Mouse (Mus musculus) midbrain, embryonic 11.5 days (tissue): Measurements from ENCODE around the gene Camk1d. TPM values are rescaled to one million over a fixed set of nuclear protein-coding genes. Genes with fewer than 3 reads are reported as not detected.

ENCODE experiments used
- ATAC-seq: fragments of 200-750 bp; cut with Nextera tagmentation; 2 replicates; pipeline ENCODE4 v1.8.0; 2017; ENCODE audit warnings: moderate TSS enrichment, moderate library complexity; ENCODE audit not compliant: low FRiP score
- DNase-seq: peaks from one replicate; pipeline ENCODE4 v3.0.0; 2015; ENCODE audit warnings: low spot score; ENCODE audit errors: missing footprints
- H3K27ac ChIP-seq: fragments of 300-500 bp; sonication (generic); 2 replicates; pipeline ENCODE4 v1.5.1; 2014; ENCODE audit warnings: low read depth, low read length
- H3K27me3 ChIP-seq: fragments of 300-500 bp; sonication (generic); 2 replicates; pipeline ENCODE4 v1.6.1; 2014; ENCODE audit warnings: mild to moderate bottlenecking, low read length, moderate library complexity, mixed read lengths; ENCODE audit not compliant: control insufficient read depth, insufficient read depth
- H3K36me3 ChIP-seq: fragments of 300-500 bp; sonication (generic); 2 replicates; pipeline ENCODE4 v1.6.1; 2014; ENCODE audit warnings: mild to moderate bottlenecking, low read length, moderate library complexity, mixed read lengths; ENCODE audit not compliant: control insufficient read depth, insufficient read depth
- H3K4me1 ChIP-seq: fragments of 300-500 bp; sonication (generic); 2 replicates; pipeline ENCODE4 v1.6.1; 2014; ENCODE audit warnings: low read length; ENCODE audit not compliant: control insufficient read depth, insufficient read depth
- H3K4me2 ChIP-seq: fragments of 300-500 bp; sonication (generic); 2 replicates; pipeline ENCODE4 v1.6.1; 2014; ENCODE audit warnings: mild to moderate bottlenecking, moderate library complexity
- H3K4me3 ChIP-seq: fragments of 300-500 bp; sonication (generic); 2 replicates; pipeline ENCODE4 v1.5.1; 2014; ENCODE audit warnings: low read depth, low read length
- H3K9ac ChIP-seq: fragments of 300-500 bp; sonication (generic); 2 replicates; pipeline ENCODE4 v1.6.1; 2014; ENCODE audit warnings: low read length
- H3K9me3 ChIP-seq: fragments of 300-500 bp; sonication (generic); 2 replicates; pipeline ENCODE4 v1.6.1; 2016; ENCODE audit warnings: low read length; ENCODE audit not compliant: control insufficient read depth
- WGBS: fragments of 180-500 bp; shearing (Covaris S2); extraction: QIAGEN DNeasy Blood & Tissue Kit; methylation state at CpG from one replicate; pipeline ENCODE4 v1.1.7; 2014; 5-methylcytosine and 5-hydroxymethylcytosine counted together
- polyA plus RNA-seq: library from polyadenylated mRNA; unstranded; fragments of >200 nt; fragmentation: Nextera tagmentation; extraction: Ambion mirVana; gene quantifications from 2 replicates; pipeline ENCODE4 v1.2.1, GENCODE M21; 2014

Camk1d gene
- polyA plus RNA-seq, 1 experiment from 2014 or later: 2.0 TPM

DNA sequence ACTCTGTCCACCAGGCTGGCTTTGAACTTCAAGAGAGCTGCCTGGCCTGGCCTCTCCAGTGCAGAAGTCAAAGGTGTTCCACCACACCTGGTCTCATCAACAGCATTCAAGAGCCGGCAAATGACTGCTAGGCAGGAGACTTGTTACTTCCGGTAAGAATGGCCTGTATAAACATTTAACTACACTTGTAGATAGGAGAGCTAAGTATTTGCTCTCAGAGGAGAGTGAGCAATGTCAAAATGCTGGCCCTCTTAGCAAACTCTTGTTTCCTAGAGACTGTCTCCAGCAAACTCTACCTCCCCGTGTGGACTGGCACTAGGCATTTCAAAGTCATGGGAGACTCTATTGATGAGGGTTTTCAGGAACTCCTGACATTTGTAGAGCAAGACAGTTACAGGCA, 56.3 kb downstream of the Camk1d start:
- ATAC-seq: no peak
- H3K36me3 ChIP-seq: no peaks in the 10 kb centered on the region
- WGBS: 80% methylated on average over 3 of the region's 3 CpGs
- no peaks in the 10 kb centered on the region for H3K27me3 ChIP-seq
- no peak overlapping the region for H3K4me2 ChIP-seq
- no peak overlapping the region for H3K4me3 ChIP-seq
- no peak overlapping the region for H3K27ac ChIP-seq
- DNase-seq: no peak
- no peaks in the 10 kb centered on the region for H3K4me1 ChIP-seq
- H3K9ac ChIP-seq: no peak overlapping the region
- H3K9me3 ChIP-seq: no peaks in the 10 kb centered on the region

DNA sequence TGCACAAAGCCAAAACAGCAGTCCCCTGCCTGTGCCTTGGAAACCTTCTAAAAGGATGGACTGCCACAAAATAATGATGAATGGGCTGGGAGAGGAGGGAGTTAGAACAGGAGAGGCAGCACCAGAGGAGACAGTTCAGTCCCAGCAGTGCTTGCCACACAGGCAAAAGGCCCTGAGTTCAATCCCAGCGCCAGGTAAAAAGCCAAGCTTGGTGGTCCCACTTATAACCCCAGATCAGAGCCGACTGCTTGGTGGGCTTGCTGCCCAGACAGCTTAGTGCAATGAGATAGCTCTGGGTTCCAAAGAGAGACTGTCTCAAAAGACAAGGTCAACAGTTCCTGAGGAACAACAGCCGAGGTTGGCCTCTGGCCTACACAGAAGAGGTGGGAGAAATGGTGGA, 58.0 kb downstream of the Camk1d start:
- Histone ChIP-seq H3K4me1 (no peaks in the 10 kb centered on the region), H3K4me2 (no peak overlapping the region), H3K9ac (no peak overlapping the region), H3K9me3 (no peaks in the 10 kb centered on the region), H3K27me3 (no peaks in the 10 kb centered on the region), H3K4me3 (no peak overlapping the region), H3K27ac (no peak overlapping the region), H3K36me3 (no peaks in the 10 kb centered on the region)
- DNase-seq: peak; percentile 56
- 77% methylated on average over 3 of the region's 3 CpGs for WGBS
- no peak for ATAC-seq

DNA sequence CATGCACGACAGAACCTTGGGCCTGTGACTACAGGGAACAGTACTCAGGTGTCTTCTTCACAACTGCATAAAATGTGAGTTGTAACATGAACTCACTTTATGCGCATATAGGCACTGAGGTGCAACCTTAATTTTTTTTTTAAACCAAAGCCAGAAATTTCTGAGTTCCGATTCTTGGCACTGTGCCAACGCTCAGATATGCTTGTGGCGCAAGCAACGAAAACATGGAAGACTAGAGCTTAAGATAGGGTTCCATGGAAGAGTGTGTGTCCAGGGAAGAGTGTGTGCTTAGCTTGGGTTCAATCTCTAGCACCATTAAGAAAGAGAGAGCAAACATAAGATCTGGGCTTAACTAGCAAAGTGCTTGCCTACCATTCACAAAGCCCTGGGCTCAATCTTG, 62.2 kb downstream of the Camk1d start:
- Histone ChIP-seq H3K9me3 (no peaks in the 10 kb centered on the region), H3K9ac (no peak overlapping the region), H3K4me1 (no peaks in the 10 kb centered on the region), H3K27ac (no peak overlapping the region), H3K27me3 (no peaks in the 10 kb centered on the region), H3K4me2 (no peak overlapping the region), H3K36me3 (no peaks in the 10 kb centered on the region), H3K4me3 (no peak overlapping the region)
- no peak for ATAC-seq
- 94% methylated on average over 6 of the region's 6 CpGs for WGBS
- peak; percentile 72 for DNase-seq

DNA sequence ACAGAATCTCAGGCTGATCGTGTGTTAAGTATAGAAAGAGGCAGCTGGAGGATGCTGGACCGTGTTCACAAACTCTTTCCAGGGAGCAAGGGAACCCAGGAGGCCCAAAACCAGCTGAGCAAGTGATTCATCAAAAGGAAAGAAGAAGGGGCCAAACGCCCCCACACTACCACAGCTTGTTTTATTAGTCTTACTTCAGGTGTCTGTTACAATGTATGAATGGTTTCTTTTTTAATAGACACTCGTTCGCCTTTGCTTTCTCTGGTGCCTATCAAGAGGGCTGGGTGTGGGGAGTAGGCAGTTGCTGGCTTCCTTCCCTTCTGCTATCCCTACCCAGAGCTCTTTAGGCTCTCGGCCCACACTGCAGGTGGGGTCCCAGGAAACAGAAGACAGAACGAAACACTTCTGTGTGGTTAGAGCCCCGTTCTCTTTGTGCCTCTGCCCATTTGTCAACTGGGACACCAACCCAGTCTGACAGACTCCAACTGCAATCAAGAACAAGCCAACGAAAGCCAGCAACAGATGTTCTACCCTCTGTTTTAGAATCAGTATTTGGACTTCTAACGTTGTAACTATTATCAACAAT, 62.9 kb downstream of the Camk1d start:
- DNase-seq: no peak
- Histone ChIP-seq H3K9ac (no peak overlapping the region), H3K4me2 (no peak overlapping the region), H3K27me3 (no peaks in the 10 kb centered on the region), H3K9me3 (no peaks in the 10 kb centered on the region), H3K36me3 (no peaks in the 10 kb centered on the region), H3K4me1 (no peaks in the 10 kb centered on the region), H3K4me3 (no peak overlapping the region), H3K27ac (no peak overlapping the region)
- ATAC-seq: no peak
- WGBS: 92% methylated on average over 10 of the region's 10 CpGs

DNA sequence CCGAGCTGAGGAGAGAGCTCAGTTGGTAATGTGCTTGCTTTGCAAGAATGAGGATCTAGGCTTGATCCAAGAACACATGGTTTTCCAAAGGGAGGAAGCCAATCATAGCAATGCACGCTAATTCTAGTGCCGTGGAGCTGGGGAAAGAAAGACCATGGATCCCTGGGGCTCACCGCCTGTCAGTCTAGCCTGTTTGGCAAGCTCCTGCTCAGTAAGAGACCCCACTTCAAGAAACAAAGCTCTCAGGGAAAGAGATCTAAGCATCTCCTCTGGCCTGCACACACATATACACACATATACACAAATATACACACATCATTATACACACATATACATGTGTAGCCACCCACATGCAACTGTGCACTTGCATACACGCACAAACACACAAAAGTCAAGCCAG, 65.1 kb downstream of the Camk1d start:
- ATAC-seq (no peak), DNase-seq (no peak)
- H3K4me1 ChIP-seq: no peaks in the 10 kb centered on the region
- H3K27me3 ChIP-seq: no peaks in the 10 kb centered on the region
- no peaks in the 10 kb centered on the region for H3K36me3 ChIP-seq
- no peaks in the 10 kb centered on the region for H3K9me3 ChIP-seq
- H3K9ac ChIP-seq: no peak overlapping the region
- H3K27ac ChIP-seq: no peak overlapping the region
- no peak overlapping the region for H3K4me3 ChIP-seq
- no peak overlapping the region for H3K4me2 ChIP-seq
- WGBS: 84% methylated on average over 5 of the region's 5 CpGs

DNA sequence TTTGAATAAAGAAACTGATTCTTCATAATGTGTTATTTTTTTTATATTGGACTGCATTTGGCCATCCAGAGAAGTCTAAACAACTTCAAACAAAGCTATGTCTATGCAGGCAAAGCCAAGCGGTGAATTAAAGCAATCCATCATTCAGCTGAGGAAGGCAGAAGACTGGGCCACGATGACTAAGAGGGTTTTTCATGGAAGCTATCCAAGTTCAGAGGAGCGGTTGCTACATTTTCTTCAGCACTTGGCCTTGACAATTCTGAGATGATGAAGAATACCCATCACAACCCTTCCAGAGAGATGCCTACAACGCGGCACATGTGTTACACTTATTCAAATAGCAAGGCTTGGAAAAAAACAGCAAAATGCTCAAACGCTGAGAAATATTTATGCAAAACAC, 65.6 kb downstream of the Camk1d start:
- ATAC-seq: no peak
- H3K9me3 ChIP-seq: no peaks in the 10 kb centered on the region
- H3K27me3 ChIP-seq: no peaks in the 10 kb centered on the region
- peak; percentile 71 for DNase-seq
- no peak overlapping the region for H3K4me2 ChIP-seq
- no peaks in the 10 kb centered on the region for H3K4me1 ChIP-seq
- 89% methylated on average over 6 of the region's 6 CpGs for WGBS
- no peak overlapping the region for H3K4me3 ChIP-seq
- H3K9ac ChIP-seq: no peak overlapping the region
- H3K27ac ChIP-seq: no peak overlapping the region
- no peaks in the 10 kb centered on the region for H3K36me3 ChIP-seq

DNA sequence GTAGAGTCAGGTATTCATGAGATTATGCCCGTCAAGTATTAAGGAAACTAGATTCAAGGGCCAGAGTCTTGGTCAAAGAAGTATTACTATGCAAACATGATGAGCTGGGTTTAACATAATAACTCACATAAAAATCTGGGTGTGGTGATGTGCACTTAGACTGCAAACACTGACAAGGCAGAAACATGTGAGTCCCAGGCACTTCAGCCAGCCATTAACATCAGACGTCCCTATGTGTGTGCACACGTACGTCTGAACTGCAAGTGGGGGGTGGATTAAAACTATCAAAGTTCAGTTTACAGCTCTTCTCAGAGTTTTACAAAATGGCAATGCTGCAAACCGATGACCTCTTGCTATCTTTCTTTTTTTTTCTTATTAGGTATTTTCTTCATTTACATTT, 68.0 kb downstream of the Camk1d start:
- no peak overlapping the region for H3K4me3 ChIP-seq
- WGBS: 90% methylated on average over 5 of the region's 5 CpGs
- H3K36me3 ChIP-seq: no peaks in the 10 kb centered on the region
- H3K4me1 ChIP-seq: no peaks in the 10 kb centered on the region
- DNase-seq (no peak), ATAC-seq (no peak)
- H3K27ac ChIP-seq: no peak overlapping the region
- H3K9ac ChIP-seq: no peak overlapping the region
- no peaks in the 10 kb centered on the region for H3K27me3 ChIP-seq
- no peaks in the 10 kb centered on the region for H3K9me3 ChIP-seq
- no peak overlapping the region for H3K4me2 ChIP-seq

DNA sequence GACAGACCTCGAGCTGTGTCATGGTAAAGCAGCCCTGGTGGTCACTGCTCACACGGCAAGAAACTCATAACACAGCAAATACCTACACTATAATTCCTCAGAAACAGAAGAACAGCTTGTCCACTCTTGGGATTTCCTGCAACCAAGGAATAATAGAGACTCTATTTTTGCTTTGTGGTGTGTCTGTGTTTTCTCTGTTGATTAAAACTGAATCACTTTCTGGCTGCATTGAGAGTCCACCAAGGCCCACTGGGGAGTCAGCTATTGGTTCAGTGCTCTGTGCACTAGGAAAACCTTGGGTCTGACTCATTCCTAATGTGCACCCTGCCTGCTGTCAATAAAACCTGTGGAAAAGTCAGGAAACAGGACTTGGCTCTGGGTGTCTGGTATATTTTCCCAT, 68.7 kb downstream of the Camk1d start:
- ATAC-seq (no peak), DNase-seq (peak; percentile 23)
- Histone ChIP-seq H3K9ac (no peak overlapping the region), H3K4me3 (no peak overlapping the region), H3K27me3 (no peaks in the 10 kb centered on the region), H3K36me3 (no peaks in the 10 kb centered on the region), H3K9me3 (no peaks in the 10 kb centered on the region), H3K4me2 (no peak overlapping the region), H3K4me1 (no peaks in the 10 kb centered on the region), H3K27ac (no peak overlapping the region)
- 85% methylated on average over 2 of the region's 2 CpGs for WGBS

DNA sequence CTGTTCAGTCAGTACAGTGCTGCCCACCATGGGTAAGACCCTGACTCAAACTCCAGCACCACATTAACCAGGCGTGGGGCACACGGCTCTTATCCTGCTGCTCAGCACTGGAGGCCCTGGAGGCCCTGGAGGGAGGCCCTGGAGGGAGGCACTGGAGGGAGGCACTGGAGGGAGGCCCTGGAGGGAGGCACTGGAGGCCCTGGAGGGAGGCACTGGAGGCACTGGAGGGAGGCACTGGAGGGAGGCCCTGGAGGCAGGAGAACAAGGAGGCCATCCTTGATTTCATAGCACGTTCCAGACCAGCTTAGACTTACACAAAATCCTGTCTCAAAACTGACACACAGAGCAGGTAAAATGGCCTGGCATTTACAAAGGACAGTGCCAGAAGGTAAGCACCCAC, 70.4 kb downstream of the Camk1d start:
- 78% methylated on average over 3 of the region's 3 CpGs for WGBS
- ATAC-seq: no peak

DNA sequence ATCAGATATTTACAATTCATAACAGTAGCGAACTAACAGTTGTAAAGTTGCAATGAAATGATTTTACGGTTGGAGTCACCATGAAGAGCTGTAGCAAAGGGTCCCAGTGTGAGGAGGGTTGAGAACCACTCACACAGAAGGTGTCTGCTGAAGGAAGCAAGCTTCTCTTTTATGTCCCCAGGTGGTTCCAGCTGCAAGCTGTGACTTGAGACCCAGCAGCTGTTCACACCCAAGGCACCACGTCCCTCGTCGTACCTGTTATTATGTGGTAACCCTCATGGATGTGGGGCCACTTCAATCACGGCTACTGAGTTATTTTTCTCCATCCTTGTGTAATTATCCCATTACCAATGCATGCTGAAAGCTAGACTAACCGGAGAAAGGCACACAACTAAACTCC, 71.1 kb downstream of the Camk1d start:
- no peaks in the 10 kb centered on the region for H3K27me3 ChIP-seq
- DNase-seq: no peak
- no peaks in the 10 kb centered on the region for H3K4me1 ChIP-seq
- no peak overlapping the region for H3K9ac ChIP-seq
- 76% methylated on average over 7 of the region's 7 CpGs for WGBS
- H3K9me3 ChIP-seq: no peaks in the 10 kb centered on the region
- H3K4me3 ChIP-seq: no peak overlapping the region
- no peak for ATAC-seq
- no peaks in the 10 kb centered on the region for H3K36me3 ChIP-seq
- H3K27ac ChIP-seq: no peak overlapping the region
- no peak overlapping the region for H3K4me2 ChIP-seq

More for the DNA sequence above, 70.4 kb downstream of the Camk1d start:
- no peaks in the 10 kb centered on the region for H3K4me1 ChIP-seq
- no peak overlapping the region for H3K4me2 ChIP-seq
- DNase-seq: peak; percentile 62
- no peak overlapping the region for H3K4me3 ChIP-seq
- no peaks in the 10 kb centered on the region for H3K27me3 ChIP-seq
- H3K9me3 ChIP-seq: no peaks in the 10 kb centered on the region
- no peaks in the 10 kb centered on the region for H3K36me3 ChIP-seq
- no peak overlapping the region for H3K27ac ChIP-seq
- no peak overlapping the region for H3K9ac ChIP-seq
